Mouse (Mus musculus) MEL (cell line): Measurements from ENCODE around the gene Spaca6. TPM values are rescaled to one million over a fixed set of nuclear protein-coding genes. Genes with fewer than 3 reads are reported as not detected.

Experiments used
- DNase-seq: peaks from one replicate; pipeline ENCODE4 v3.0.0; 2011; ENCODE audit warnings: low read depth, low spot score
- H3K27ac ChIP-seq: 2 replicates; pipeline ENCODE4 v1.5.1; 2012; ENCODE audit warnings: low read depth, mild to moderate bottlenecking, control low read depth, low read length, moderate library complexity; ENCODE audit not compliant: control insufficient read depth
- H3K27me3 ChIP-seq, 2 experiments: fragments of 150-350 bp in 1 of 2; sonication (generic) in 1 of 2; 2 replicates each; pipeline ENCODE4 v1.6.1; 2012; ENCODE audit warnings: low read length in 2 of 2, mild to moderate bottlenecking in 2 of 2, improper control_type of control experiment in 1 of 2, moderate library complexity in 1 of 2; ENCODE audit not compliant: insufficient read depth in 2 of 2, control insufficient read depth in 1 of 2
- H3K36me3 ChIP-seq, 2 experiments: 2 replicates each; pipeline ENCODE4 v1.6.1; 2012 to 2014; ENCODE audit warnings: low read length in 2 of 2, improper control_type of control experiment in 1 of 2, inconsistent platforms in 1 of 2, mild to moderate bottlenecking in 1 of 2; ENCODE audit not compliant: insufficient read depth in 2 of 2, control insufficient read depth in 1 of 2
- H3K4me1 ChIP-seq, 2 experiments: fragments of 150-350 bp in 1 of 2; sonication (generic) in 1 of 2; 2 replicates each; pipeline ENCODE4 v1.6.1; 2012; ENCODE audit warnings: low read length in 2 of 2, improper control_type of control experiment in 1 of 2, mild to moderate bottlenecking in 1 of 2; ENCODE audit not compliant: insufficient read depth in 2 of 2, control insufficient read depth in 1 of 2
- H3K4me3 ChIP-seq, 2 experiments: fragments of 150-350 bp in 1 of 2; sonication (generic) in 1 of 2; 2 replicates each; pipeline ENCODE4 v1.5.1; 2012; ENCODE audit warnings: low read depth in 2 of 2, low read length in 2 of 2, mild to moderate bottlenecking in 2 of 2, moderate library complexity in 2 of 2, control low read depth in 1 of 2, improper control_type of control experiment in 1 of 2; ENCODE audit not compliant: control insufficient read depth in 1 of 2, insufficient read depth in 1 of 2
- H3K79me2 ChIP-seq: 2 replicates; pipeline ENCODE4 v1.6.1; 2012; ENCODE audit warnings: mild to moderate bottlenecking, low read length, moderate library complexity; ENCODE audit not compliant: control insufficient read depth, poor library complexity, insufficient read depth
- H3K9ac ChIP-seq: 2 replicates; pipeline ENCODE4 v1.6.1; 2012; ENCODE audit warnings: low read depth, mild to moderate bottlenecking, control low read depth, low read length, moderate library complexity; ENCODE audit not compliant: control insufficient read depth, poor library complexity, severe bottlenecking
- H3K9me3 ChIP-seq: fragments of 150-350 bp; sonication (generic); replicated peaks from 2 replicates; pipeline ENCODE4 v1.6.1; 2012; ENCODE audit warnings: mild to moderate bottlenecking, low read length, improper control_type of control experiment, moderate library complexity; ENCODE audit not compliant: insufficient read depth
- BHLHE40 ChIP-seq: IDR thresholded peaks from 2 replicates; pipeline ENCODE4 v1.6.1; 2012; ENCODE audit warnings: low read depth, mild to moderate bottlenecking, inconsistent platforms, low read length, improper control_type of control experiment, borderline replicate concordance
- EP300 ChIP-seq, 2 experiments: IDR thresholded peaks; 2 replicates each; pipeline ENCODE4 v1.6.1; 2011; ENCODE audit warnings: improper control_type of control experiment in 2 of 2, low read length in 2 of 2, low read depth in 1 of 2, mild to moderate bottlenecking in 1 of 2
- JUND ChIP-seq: IDR thresholded peaks from 2 replicates; pipeline ENCODE4 v1.6.1; 2011; ENCODE audit warnings: low read depth, mild to moderate bottlenecking, improper control_type of control experiment, low read length
- MAZ ChIP-seq: IDR thresholded peaks from 2 replicates; pipeline ENCODE4 v1.6.1; 2012; ENCODE audit warnings: low read depth, mild to moderate bottlenecking, inconsistent platforms, low read length, improper control_type of control experiment
- MEF2A ChIP-seq: IDR thresholded peaks from 2 replicates; pipeline ENCODE4 v1.6.1; 2014; ENCODE audit warnings: low read depth, mild to moderate bottlenecking, inconsistent platforms, low read length, improper control_type of control experiment; ENCODE audit not compliant: poor library complexity, insufficient replicate concordance, severe bottlenecking; ENCODE audit errors: extremely low read depth
- MXI1 ChIP-seq: IDR thresholded peaks from 2 replicates; pipeline ENCODE4 v1.6.1; 2011; ENCODE audit warnings: mild to moderate bottlenecking, low read depth, low read length, improper control_type of control experiment
- MYC ChIP-seq: IDR thresholded peaks from 2 replicates; pipeline ENCODE4 v1.6.1; 2011; ENCODE audit warnings: low read depth, mild to moderate bottlenecking, low read length, improper control_type of control experiment, moderate library complexity
- NRF1 ChIP-seq: IDR thresholded peaks from 2 replicates; pipeline ENCODE4 v1.6.1; 2014; ENCODE audit warnings: low read depth, mild to moderate bottlenecking, inconsistent platforms, low read length, improper control_type of control experiment, moderate library complexity; ENCODE audit not compliant: poor library complexity, insufficient read depth, severe bottlenecking
- POLR2AphosphoS2 ChIP-seq: IDR thresholded peaks from 2 replicates; pipeline ENCODE4 v1.6.1; 2011; ENCODE audit warnings: low read length, improper control_type of control experiment
- RCOR1 ChIP-seq: IDR thresholded peaks from 2 replicates; pipeline ENCODE4 v1.6.1; 2012; ENCODE audit warnings: low read depth, mild to moderate bottlenecking, inconsistent platforms, low read length, improper control_type of control experiment
- TAL1 ChIP-seq: IDR thresholded peaks from 2 replicates; pipeline ENCODE4 v1.6.1; 2012; ENCODE audit warnings: mild to moderate bottlenecking, inconsistent platforms, low read length, moderate library complexity, mixed read lengths
- USF1 ChIP-seq: IDR thresholded peaks from 2 replicates; pipeline ENCODE4 v1.6.1; 2014; ENCODE audit warnings: low read depth, mild to moderate bottlenecking, inconsistent platforms, low read length, improper control_type of control experiment, moderate library complexity
- USF2 ChIP-seq, 2 experiments: IDR thresholded peaks; 2 replicates each; pipeline ENCODE4 v1.6.1; 2011 to 2012; ENCODE audit warnings: improper control_type of control experiment in 2 of 2, low read length in 2 of 2, borderline replicate concordance in 1 of 2, inconsistent platforms in 1 of 2, low read depth in 1 of 2, mild to moderate bottlenecking in 1 of 2; ENCODE audit not compliant: insufficient read depth in 1 of 2
- ZMIZ1 ChIP-seq: IDR thresholded peaks from 2 replicates; pipeline ENCODE4 v1.6.1; 2012; ENCODE audit warnings: low read depth, mild to moderate bottlenecking, inconsistent platforms, low read length, improper control_type of control experiment, moderate library complexity
- polyA plus RNA-seq, 2 experiments: library from polyadenylated mRNA; stranded (reverse) in 1 of 2; unstranded in 1 of 2; fragments of >175 nt in 1 of 2; fragments of >200 nt in 1 of 2; gene quantifications; 2 replicates each; pipeline versions ENCODE4 v1.2.1 to v1.2.4; 2012; ENCODE audit warnings: low replicate concordance in 2 of 2, low read depth in 1 of 2; ENCODE audit not compliant: insufficient read length in 2 of 2, insufficient read depth in 1 of 2, missing spikeins in 1 of 2
- total RNA-seq: library from RNA; depleted of rRNA; stranded (reverse); fragments of 300-350 nt; gene quantifications from 2 replicates; pipeline ENCODE4 v1.2.3, GENCODE M21; 2012

The Spaca6 gene
- total and polyA plus RNA-seq, 3 experiments, result 1.0 to 6.4 TPM; not detected in 1

DNA sequence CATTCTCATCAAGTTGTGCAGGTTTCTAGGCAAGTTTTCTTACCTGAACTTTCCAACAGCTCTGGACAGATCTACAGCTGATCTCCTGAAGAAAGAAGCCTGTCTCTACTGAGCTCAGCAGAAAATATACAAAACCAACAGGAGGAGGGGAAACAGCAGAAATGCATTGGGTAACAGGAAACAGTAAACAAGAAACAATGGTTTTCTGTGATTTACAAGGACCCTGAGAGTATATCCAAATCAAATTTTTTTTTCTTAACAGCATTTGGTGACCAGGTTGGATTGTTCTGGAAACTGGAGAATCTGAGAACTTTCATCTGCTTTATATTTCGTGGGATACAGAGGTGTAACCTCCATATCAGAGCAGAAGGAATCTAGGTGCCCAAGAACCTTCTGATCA is 56.9 kb downstream of the Spaca6 start, which contains the start of gene Fpr1:
TSS of gene Fpr1 (minus strand) at position 101 of the 400 bp plus-strand sequence.
- Histone ChIP-seq H3K36me3 (peaks cover 0 to 3% of the 10 kb centered on the region in 2 experiments; a peak in 2 of 4 replicates), H3K4me3 (no peak within 1 kb of the TSS), H3K27ac (no peak within 1 kb of the TSS)

DNA sequence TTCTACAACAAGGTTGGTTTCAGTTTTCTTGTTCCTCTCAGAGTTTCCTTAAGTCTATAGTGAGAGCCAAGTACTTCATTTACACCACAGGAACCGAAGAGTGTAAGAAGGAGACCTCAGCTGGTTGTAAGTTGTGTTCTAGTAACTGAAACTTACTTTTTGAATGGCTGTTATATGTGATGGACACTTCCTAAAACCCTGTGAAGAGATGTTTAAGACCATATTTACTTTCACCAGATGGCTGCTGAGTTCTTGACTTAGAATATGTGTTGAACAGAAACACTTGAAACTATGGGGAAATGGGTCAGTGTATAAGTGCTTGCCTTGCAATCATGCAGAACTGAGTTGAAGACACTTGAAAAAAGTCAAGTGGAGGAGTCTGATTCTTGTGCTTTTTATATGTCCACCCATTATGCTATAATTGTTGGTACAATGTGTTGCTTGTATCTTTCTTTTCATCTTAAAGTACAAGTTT is 60.9 kb downstream of the Spaca6 start, which contains the start of the genes Fpr2 and Fpr3:
TSS of gene Fpr2 (plus strand) at position 51 of the 475 bp plus-strand sequence.
TSS of gene Fpr3 (plus strand) at position 79 of the 475 bp plus-strand sequence.
- no peak for TF ChIP-seq POLR2AphosphoS2
- TF ChIP-seq RCOR1, result no peak
- TF ChIP-seq NRF1, result no peak
- TF ChIP-seq, all 39 proteins: peak for 0
- Histone ChIP-seq H3K27me3 (no peaks in the 10 kb centered on the region), H3K79me2 (no peaks in the 10 kb centered on the region), H3K4me3 (no peak within 1 kb of the TSS), H3K36me3 (no peaks in the 10 kb centered on the region), H3K9me3 (no peaks in the 10 kb centered on the region), H3K4me1 (no peaks in the 10 kb centered on the region), H3K9ac (no peak within 1 kb of the TSS), H3K27ac (no peak within 1 kb of the TSS)
- no peak for DNase-seq

More for the DNA sequence above, 56.9 kb downstream of the Spaca6 start, which contains the start of gene Fpr1:
- H3K79me2 ChIP-seq, result no peaks in the 10 kb centered on the region
- TF ChIP-seq MXI1 (no peak), TAL1 (no peak), USF1 (no peak), BHLHE40 (no peak), MEF2A (no peak), JUND (no peak), ZMIZ1 (no peak), MYC (no peak), USF2 (IDR thresholded peaks at IDR 0.05; ENCODE audit: borderline replicate concordance in 1 of 2, insufficient read depth in 1 of 2, low read depth in 1 of 2, low read length in 2 of 2) (no peak), MAZ (no peak), EP300 (IDR thresholded peaks at IDR 0.05; ENCODE audit: low read depth in 1 of 2, low read length in 2 of 2) (no peak)
- TF ChIP-seq, all 39 proteins: peak for 0
- no peak for DNase-seq
- H3K9ac ChIP-seq, result no peak within 1 kb of the TSS
- H3K27me3 ChIP-seq, result no peaks in the 10 kb centered on the region
- no peaks in the 10 kb centered on the region for H3K9me3 ChIP-seq
- peaks cover 0 to 3% of the 10 kb centered on the region in 2 experiments; a peak in 1 of 4 replicates for H3K4me1 ChIP-seq
